10 mouse cellular contexts compared by ENCODE assay signal in genomic region chr9:107298876-107299275, GRCm38 (mm10). TPM values are rescaled to one million over a fixed set of nuclear protein-coding genes. Genes with fewer than 3 reads are reported as not detected.
DNase-seq lines count a peak whose midpoint lies in the region; ATAC-seq and TF ChIP-seq lines count a peak whose summit lies in the region.
"Had no signal": no experiment of that assay in that cellular context is flagged by ENCODE, and none has a peak within 500 bp of the region (broad histone marks: within the 10 kb centered on the region; RNA-seq: fewer than 3 reads in every experiment).

No protein-coding gene starts in this region.

- H3K27ac ChIP-seq in heart, embryonic 11.5 days (ENCODE audit: low read depth, low read length), result no peak overlapping the region; the same call in 1 of the 2 replicates
- peak overlapping the region; percentile 85 for H3K27ac ChIP-seq in lung, embryonic 15.5 days
- peak overlapping the region; percentile 94 for H3K27ac ChIP-seq in heart, postnatal 0 days (ENCODE audit: low read depth)
- peak overlapping the region; percentile 39; the same call in 1 of the 2 replicates for H3K27ac ChIP-seq in stomach, embryonic 14.5 days (ENCODE audit: low read length)
- H3K27ac ChIP-seq in hindbrain, embryonic 12.5 days, result no peak overlapping the region
- H3K27ac ChIP-seq: hindbrain, embryonic 15.5 days had no signal

- 85% methylated on average over 6 of the region's 6 CpGs for WGBS in heart, embryonic 11.5 days (ENCODE audit: insufficient replicate concordance)
- 59% methylated on average over 6 of the region's 6 CpGs for WGBS in lung, embryonic 15.5 days
- 55% methylated on average over 6 of the region's 6 CpGs for WGBS in heart, postnatal 0 days
- WGBS in stomach, embryonic 14.5 days, result 76% methylated on average over 6 of the region's 6 CpGs
- 90% methylated on average over 6 of the region's 6 CpGs for WGBS in hindbrain, embryonic 12.5 days

- DNase-seq in heart, postnatal 10 days, result no peak
- DNase-seq in lung, postnatal 4 days, result no peak
- no peak for DNase-seq in heart, postnatal 0 days (ENCODE audit: low spot score)
- no peak for DNase-seq in frontal cortex, adult 2 months (ENCODE audit: extremely low spot score in 1 of 2, low spot score in 1 of 2)
- DNase-seq: retina, postnatal 1 day had no signal

- peak overlapping the region; percentile 97 for H3K4me2 ChIP-seq in heart, embryonic 11.5 days
- H3K4me2 ChIP-seq in lung, embryonic 15.5 days, result peak overlapping the region; percentile 92
- H3K4me2 ChIP-seq in heart, postnatal 0 days (ENCODE audit: low read depth, low read length), result peak overlapping the region; percentile 89
- peak overlapping the region; percentile 73 for H3K4me2 ChIP-seq in stomach, embryonic 14.5 days (replicated peaks; ENCODE audit: low read depth, low read length)
- H3K4me2 ChIP-seq in hindbrain, embryonic 12.5 days (replicated peaks), result no peak overlapping the region
- H3K4me2 ChIP-seq: hindbrain, embryonic 15.5 days had no signal

- no peaks in the 10 kb centered on the region for H3K27me3 ChIP-seq in heart, embryonic 11.5 days (ENCODE audit: control insufficient read depth, insufficient read depth, low read length)
- 0 out of 2 replicates have a peak, but pooled peaks cover 2% of the 10 kb centered on the region for H3K27me3 ChIP-seq in lung, embryonic 15.5 days
- H3K27me3 ChIP-seq in heart, postnatal 0 days (ENCODE audit: control insufficient read depth, insufficient read depth, low read length), result no peaks in the 10 kb centered on the region
- no peaks in the 10 kb centered on the region for H3K27me3 ChIP-seq in stomach, embryonic 14.5 days (ENCODE audit: control insufficient read depth, insufficient read depth, low read length)
- peaks cover 6% of the 10 kb centered on the region; the same call in 1 of the 2 replicates for H3K27me3 ChIP-seq in hindbrain, embryonic 12.5 days

- no peak for ATAC-seq in heart, embryonic 11.5 days (replicated peaks; ENCODE audit: insufficient number of reproducible peaks, low FRiP score, low TSS enrichment)
- no peak for ATAC-seq in lung, embryonic 15.5 days (ENCODE audit: borderline replicate concordance, extremely low read depth, low FRiP score, low TSS enrichment)
- ATAC-seq in heart, postnatal 0 days (ENCODE audit: insufficient read depth, low read depth), result no peak
- no peak for ATAC-seq in stomach, embryonic 14.5 days (ENCODE audit: insufficient number of reproducible peaks, insufficient read depth, low FRiP score, low read depth)
- no peak for ATAC-seq in hindbrain, embryonic 12.5 days (ENCODE audit: low FRiP score)

- 0 out of 2 replicates have a peak, but pooled peaks cover 7% of the 10 kb centered on the region for H3K36me3 ChIP-seq in heart, embryonic 11.5 days (ENCODE audit: control insufficient read depth, insufficient read depth, low read length)
- H3K36me3 ChIP-seq in lung, embryonic 15.5 days, result peaks cover 16% of the 10 kb centered on the region; the same call in 1 of the 2 replicates
- peaks cover 23% of the 10 kb centered on the region for H3K36me3 ChIP-seq in heart, postnatal 0 days (replicated peaks; ENCODE audit: control insufficient read depth, insufficient read depth, low read length)
- H3K36me3 ChIP-seq in stomach, embryonic 14.5 days (ENCODE audit: control insufficient read depth, insufficient read depth, low read length), result peaks cover 13% of the 10 kb centered on the region
- H3K36me3 ChIP-seq in hindbrain, embryonic 12.5 days, result peaks cover 8% of the 10 kb centered on the region

- peak overlapping the region; percentile 6 for H3K4me3 ChIP-seq in heart, embryonic 11.5 days (ENCODE audit: low read depth, low read length)
- peak overlapping the region; percentile 74 for H3K4me3 ChIP-seq in lung, embryonic 15.5 days
- peak overlapping the region; percentile 77 for H3K4me3 ChIP-seq in heart, postnatal 0 days (ENCODE audit: low read depth, low read length)
- H3K4me3 ChIP-seq in stomach, embryonic 14.5 days (ENCODE audit: low read depth, low read length), result no peak overlapping the region
- no peak overlapping the region for H3K4me3 ChIP-seq in hindbrain, embryonic 12.5 days
- H3K4me3 ChIP-seq: hindbrain, embryonic 15.5 days had no signal

- H3K9ac ChIP-seq in heart, embryonic 11.5 days (ENCODE audit: low read depth, low read length), result peak overlapping the region; percentile 3; the same call in 1 of the 2 replicates
- H3K9ac ChIP-seq in lung, embryonic 15.5 days, result no peak overlapping the region
- peak overlapping the region; percentile 83 for H3K9ac ChIP-seq in heart, postnatal 0 days (replicated peaks; ENCODE audit: low read depth, low read length)
- H3K9ac ChIP-seq in stomach, embryonic 14.5 days (replicated peaks; ENCODE audit: low read depth, low read length), result no peak overlapping the region; the same call in 1 of the 2 replicates
- H3K9ac ChIP-seq in hindbrain, embryonic 12.5 days, result no peak overlapping the region
- H3K9ac ChIP-seq: hindbrain, embryonic 15.5 days had no signal

- peaks cover 45% of the 10 kb centered on the region for H3K4me1 ChIP-seq in heart, embryonic 11.5 days (ENCODE audit: control insufficient read depth, insufficient read depth, low read length)
- H3K4me1 ChIP-seq in lung, embryonic 15.5 days, result peaks cover 48% of the 10 kb centered on the region
- H3K4me1 ChIP-seq in heart, postnatal 0 days (ENCODE audit: control insufficient read depth, insufficient read depth), result peaks cover 35% of the 10 kb centered on the region
- H3K4me1 ChIP-seq in stomach, embryonic 14.5 days (ENCODE audit: control insufficient read depth, insufficient read depth, low read length), result peaks cover 18% of the 10 kb centered on the region; the same call in 1 of the 2 replicates
- H3K4me1 ChIP-seq in hindbrain, embryonic 12.5 days, result peaks cover 15% of the 10 kb centered on the region

- intact Hi-C loops in heart, postnatal 10 days (cut with DNase I), result loop anchor here (10.0 kb wide), 1 partner anchor 474 kb away; the partner anchor contains the start of gene Dcaf1

- no peaks in the 10 kb centered on the region for H3K9me3 ChIP-seq in heart, embryonic 11.5 days (replicated peaks; ENCODE audit: control insufficient read depth, low read length)
- no peaks in the 10 kb centered on the region for H3K9me3 ChIP-seq in lung, embryonic 15.5 days
- H3K9me3 ChIP-seq in heart, postnatal 0 days (replicated peaks; ENCODE audit: control insufficient read depth, low read length), result no peaks in the 10 kb centered on the region
- no peaks in the 10 kb centered on the region for H3K9me3 ChIP-seq in stomach, embryonic 14.5 days (ENCODE audit: control insufficient read depth, low read depth, low read length)
- H3K9me3 ChIP-seq in hindbrain, embryonic 12.5 days (replicated peaks), result no peaks in the 10 kb centered on the region
- H3K9me3 ChIP-seq: hindbrain, embryonic 15.5 days had no signal

- no peak for TF ChIP-seq EP300 in heart, postnatal 0 days (IDR thresholded peaks at IDR 0.05; ENCODE audit: low read depth)

- TF ChIP-seq CTCF in heart, postnatal 0 days (IDR thresholded peaks at IDR 0.05; ENCODE audit: low read depth), result 0 out of 2 replicates have a peak, but pooled peaks have one; percentile 4

RNA-seq across cellular contexts. Expression of gene Cish, which starts 3.0 kb away (rescaled TPM):
- 7.7 and 8.8 TPM in 2 replicates for polyA plus RNA-seq in heart, embryonic 11.5 days (2014; fragmentation: Nextera tagmentation; extraction: Ambion mirVana)
- total RNA-seq in heart, postnatal 10 days (2021), result 100 to 1,000 TPM; 212 to 269 TPM
- polyA plus RNA-seq in lung, embryonic 15.5 days (2015; fragmentation: Nextera tagmentation; extraction: Ambion mirVana), result 15.4 and 16.4 TPM in 2 replicates
- total RNA-seq in heart, postnatal 0 days (2014; rRNA removed; ENCODE audit: low replicate concordance), result 44.8 and 62.6 TPM in 2 replicates
- polyA plus RNA-seq in heart, postnatal 0 days (2015; fragmentation: Nextera tagmentation; extraction: Ambion mirVana), result 136 and 149 TPM in 2 replicates
- 8.0 and 9.5 TPM in 2 replicates for polyA plus RNA-seq in stomach, embryonic 14.5 days (2014; fragmentation: Nextera tagmentation; extraction: Ambion mirVana)
- polyA plus RNA-seq in hindbrain, embryonic 12.5 days (2016; fragmentation: Nextera tagmentation; extraction: Ambion mirVana), result 6.8 and 8.0 TPM in 2 replicates
- polyA plus RNA-seq in frontal cortex, adult 2 months (2012; rRNA removed), result 5.3 and 7.1 TPM in 2 replicates

RNA-seq across cellular contexts. Expression of gene Mapkapk3, which starts 9.2 kb away (rescaled TPM):
- 5.8 and 9.0 TPM in 2 replicates for polyA plus RNA-seq in heart, embryonic 11.5 days (2014; fragmentation: Nextera tagmentation; extraction: Ambion mirVana)
- 10 to 100 TPM; 22.1 to 23.3 TPM for total RNA-seq in heart, postnatal 10 days (2021)
- 13.3 and 17.8 TPM in 2 replicates for polyA plus RNA-seq in lung, embryonic 15.5 days (2015; fragmentation: Nextera tagmentation; extraction: Ambion mirVana)
- 14.8 and 24.0 TPM in 2 replicates for total RNA-seq in heart, postnatal 0 days (2014; rRNA removed; ENCODE audit: low replicate concordance)
- 13.0 and 15.1 TPM in 2 replicates for polyA plus RNA-seq in heart, postnatal 0 days (2015; fragmentation: Nextera tagmentation; extraction: Ambion mirVana)
- 24.8 and 27.8 TPM in 2 replicates for polyA plus RNA-seq in stomach, embryonic 14.5 days (2014; fragmentation: Nextera tagmentation; extraction: Ambion mirVana)
- polyA plus RNA-seq in hindbrain, embryonic 12.5 days (2016; fragmentation: Nextera tagmentation; extraction: Ambion mirVana), result 3.9 and 5.0 TPM in 2 replicates
- polyA plus RNA-seq in frontal cortex, adult 2 months (2012; rRNA removed), result 7.0 and 7.6 TPM in 2 replicates

RNA-seq across cellular contexts. Expression of gene Hemk1, which starts 39.3 kb away (rescaled TPM):
- 10.6 and 12.1 TPM in 2 replicates for polyA plus RNA-seq in heart, embryonic 11.5 days (2014; fragmentation: Nextera tagmentation; extraction: Ambion mirVana)
- total RNA-seq in heart, postnatal 10 days (2021), result 10 to 100 TPM; 16.8 to 17.0 TPM
- polyA plus RNA-seq in lung, embryonic 15.5 days (2015; fragmentation: Nextera tagmentation; extraction: Ambion mirVana), result 9.7 and 11.4 TPM in 2 replicates
- total RNA-seq in heart, postnatal 0 days (2014; rRNA removed; ENCODE audit: low replicate concordance), result 4.8 and 28.7 TPM in 2 replicates
- polyA plus RNA-seq in heart, postnatal 0 days (2015; fragmentation: Nextera tagmentation; extraction: Ambion mirVana), result 12.3 and 15.3 TPM in 2 replicates
- 12.4 and 12.9 TPM in 2 replicates for polyA plus RNA-seq in stomach, embryonic 14.5 days (2014; fragmentation: Nextera tagmentation; extraction: Ambion mirVana)
- polyA plus RNA-seq in hindbrain, embryonic 12.5 days (2016; fragmentation: Nextera tagmentation; extraction: Ambion mirVana), result 12.1 and 14.1 TPM in 2 replicates
- polyA plus RNA-seq in frontal cortex, adult 2 months (2012; rRNA removed), result 31.9 and 39.1 TPM in 2 replicates

RNA-seq across cellular contexts. Expression of gene 6430571L13Rik, which starts 41.5 kb away (rescaled TPM):
- 0.66 and 0.92 TPM in 2 replicates for polyA plus RNA-seq in heart, embryonic 11.5 days (2014; fragmentation: Nextera tagmentation; extraction: Ambion mirVana)
- total RNA-seq in heart, postnatal 10 days (2021), result 10 to 100 TPM in 1 of 2 experiments, 1 to 10 TPM in 1; 8.9 to 11.4 TPM
- 0.47 and 0.79 TPM in 2 replicates for polyA plus RNA-seq in lung, embryonic 15.5 days (2015; fragmentation: Nextera tagmentation; extraction: Ambion mirVana)
- 1.1 and 11.0 TPM in 2 replicates for total RNA-seq in heart, postnatal 0 days (2014; rRNA removed; ENCODE audit: low replicate concordance)
- 3.1 and 3.3 TPM in 2 replicates for polyA plus RNA-seq in heart, postnatal 0 days (2015; fragmentation: Nextera tagmentation; extraction: Ambion mirVana)
- polyA plus RNA-seq in stomach, embryonic 14.5 days (2014; fragmentation: Nextera tagmentation; extraction: Ambion mirVana), result 0.13 and 0.19 TPM in 2 replicates
- polyA plus RNA-seq in hindbrain, embryonic 12.5 days (2016; fragmentation: Nextera tagmentation; extraction: Ambion mirVana), result 3.6 and 4.7 TPM in 2 replicates
- 26.2 and 26.8 TPM in 2 replicates for polyA plus RNA-seq in frontal cortex, adult 2 months (2012; rRNA removed)

Comparison
In these comparisons a context has a peak if more than half of its experiments do, and no peak if none do; other contexts are left out.
1. H3K27ac ChIP-seq: peak in lung, embryonic 15.5 days (single experiment), heart, postnatal 0 days (single experiment) and stomach, embryonic 14.5 days (single experiment); none in heart, embryonic 11.5 days (single experiment) and hindbrain, embryonic 12.5 days (single experiment).
2. H3K4me3 ChIP-seq: peak in heart, embryonic 11.5 days (single experiment), lung, embryonic 15.5 days (single experiment) and heart, postnatal 0 days (single experiment); none in stomach, embryonic 14.5 days (single experiment) and hindbrain, embryonic 12.5 days (single experiment).
3. H3K9ac ChIP-seq: peak in heart, embryonic 11.5 days (single experiment) and heart, postnatal 0 days (single experiment); none in lung, embryonic 15.5 days (single experiment), stomach, embryonic 14.5 days (single experiment) and hindbrain, embryonic 12.5 days (single experiment).